Mouse (Mus musculus): ENCODE results near the gene Gdi2. TPM values are rescaled to one million over a fixed set of nuclear protein-coding genes. Genes with fewer than 3 reads are reported as not detected.

Gene Gdi2
- polyA plus RNA-seq, 2 experiments, result 234 to 463 TPM

- H3K27ac ChIP-seq (replicated peaks; ENCODE audit: low read depth, low read length), result no peak overlapping the region
- no peaks in the 10 kb centered on the region for H3K36me3 ChIP-seq (ENCODE audit: control insufficient read depth, insufficient read depth, low read length)
- WGBS, result 20% methylated on average over 2 of the region's 2 CpGs
- peak overlapping the region; percentile 93 for H3K4me3 ChIP-seq (replicated peaks; ENCODE audit: low read length)
- H3K4me2 ChIP-seq (replicated peaks; ENCODE audit: low read depth, low read length, severe bottlenecking), result peak overlapping the region; percentile 75
- no peak for ATAC-seq (ENCODE audit: low FRiP score, low read depth)
- DNase-seq (ENCODE audit: low spot score), result no peak
- H3K9me3 ChIP-seq (ENCODE audit: control insufficient read depth, low read length), result no peaks in the 10 kb centered on the region
- no peak for TF ChIP-seq POLR2A (IDR thresholded peaks at IDR 0.05; ENCODE audit: borderline replicate concordance, extremely low read depth, insufficient read depth, insufficient read length)
- no peak overlapping the region for H3K9ac ChIP-seq (ENCODE audit: low read depth, low read length, severe bottlenecking)
- H3K4me1 ChIP-seq (ENCODE audit: control insufficient read depth, insufficient read depth, low read length), result peaks cover 30% of the 10 kb centered on the region
- no peaks in the 10 kb centered on the region for H3K27me3 ChIP-seq (ENCODE audit: control insufficient read depth, insufficient read depth, low read length)
Observed at GRCm38 (mm10) chr13:3540166-3540565, 2.3 kb downstream of the Gdi2 start.

GRCm38 (mm10) chr13:3541159-3541782 is 3.4 kb downstream of the Gdi2 start:
- no peaks in the 10 kb centered on the region for H3K9me3 ChIP-seq (ENCODE audit: control insufficient read depth, low read length)
- 0 out of 2 replicates have a peak overlapping the region, but pooled peaks have one; percentile 0 for H3K4me2 ChIP-seq (replicated peaks; ENCODE audit: low read depth, low read length, severe bottlenecking)
- no peak overlapping the region; the same call in 1 of the 2 replicates for H3K4me3 ChIP-seq (replicated peaks; ENCODE audit: low read length)
- peaks cover 33% of the 10 kb centered on the region for H3K4me1 ChIP-seq (ENCODE audit: control insufficient read depth, insufficient read depth, low read length)
- WGBS, result 76% methylated on average over 2 of the region's 2 CpGs
- H3K27me3 ChIP-seq (ENCODE audit: control insufficient read depth, insufficient read depth, low read length), result no peaks in the 10 kb centered on the region
- DNase-seq (ENCODE audit: low spot score) (no peak), ATAC-seq (ENCODE audit: low FRiP score, low read depth) (no peak)
- H3K9ac ChIP-seq (ENCODE audit: low read depth, low read length, severe bottlenecking), result no peak overlapping the region
- H3K36me3 ChIP-seq (ENCODE audit: control insufficient read depth, insufficient read depth, low read length), result peaks cover 5% of the 10 kb centered on the region; the same call in 1 of the 2 replicates
- no peak for TF ChIP-seq POLR2A (IDR thresholded peaks at IDR 0.05; ENCODE audit: borderline replicate concordance, extremely low read depth, insufficient read depth, insufficient read length)
- no peak overlapping the region for H3K27ac ChIP-seq (replicated peaks; ENCODE audit: low read depth, low read length)

- no peak overlapping the region for H3K27ac ChIP-seq (replicated peaks; ENCODE audit: low read depth, low read length)
- WGBS, result 64% methylated on average over 4 of the region's 4 CpGs
- no peaks in the 10 kb centered on the region for H3K9me3 ChIP-seq (ENCODE audit: control insufficient read depth, low read length)
- no peaks in the 10 kb centered on the region for H3K27me3 ChIP-seq (ENCODE audit: control insufficient read depth, insufficient read depth, low read length)
- DNase-seq (ENCODE audit: low spot score) (no peak), ATAC-seq (ENCODE audit: low FRiP score, low read depth) (no peak)
- H3K9ac ChIP-seq (ENCODE audit: low read depth, low read length, severe bottlenecking), result no peak overlapping the region
- H3K4me2 ChIP-seq (replicated peaks; ENCODE audit: low read depth, low read length, severe bottlenecking), result no peak overlapping the region
- peaks cover 39% of the 10 kb centered on the region for H3K4me1 ChIP-seq (ENCODE audit: control insufficient read depth, insufficient read depth, low read length)
- peaks cover 15% of the 10 kb centered on the region for H3K36me3 ChIP-seq (ENCODE audit: control insufficient read depth, insufficient read depth, low read length)
- no peak for TF ChIP-seq POLR2A (IDR thresholded peaks at IDR 0.05; ENCODE audit: borderline replicate concordance, extremely low read depth, insufficient read depth, insufficient read length)
- no peak overlapping the region for H3K4me3 ChIP-seq (replicated peaks; ENCODE audit: low read length)
Observed at GRCm38 (mm10) chr13:3544077-3544874, 6.4 kb downstream of the Gdi2 start.

GRCm38 (mm10) chr13:3544925-3545324 is 7.1 kb downstream of the Gdi2 start:
- Histone ChIP-seq H3K4me1 (ENCODE audit: control insufficient read depth, insufficient read depth, low read length) (peaks cover 36% of the 10 kb centered on the region), H3K9ac (ENCODE audit: low read depth, low read length, severe bottlenecking) (no peak overlapping the region), H3K4me3 (replicated peaks; ENCODE audit: low read length) (no peak overlapping the region), H3K27me3 (ENCODE audit: control insufficient read depth, insufficient read depth, low read length) (no peaks in the 10 kb centered on the region), H3K36me3 (ENCODE audit: control insufficient read depth, insufficient read depth, low read length) (peaks cover 17% of the 10 kb centered on the region), H3K27ac (replicated peaks; ENCODE audit: low read depth, low read length) (no peak overlapping the region), H3K9me3 (ENCODE audit: control insufficient read depth, low read length) (no peaks in the 10 kb centered on the region), H3K4me2 (replicated peaks; ENCODE audit: low read depth, low read length, severe bottlenecking) (no peak overlapping the region)
- DNase-seq (ENCODE audit: low spot score), result no peak
- WGBS, result 60% methylated on average over 5 of the region's 5 CpGs
- no peak for ATAC-seq (ENCODE audit: low FRiP score, low read depth)
- TF ChIP-seq POLR2A (IDR thresholded peaks at IDR 0.05; ENCODE audit: borderline replicate concordance, extremely low read depth, insufficient read depth, insufficient read length), result no peak

- ATAC-seq (ENCODE audit: low FRiP score, low read depth) (no peak), DNase-seq (ENCODE audit: low spot score) (no peak)
- peaks cover 29% of the 10 kb centered on the region for H3K36me3 ChIP-seq (ENCODE audit: control insufficient read depth, insufficient read depth, low read length)
- no peaks in the 10 kb centered on the region for H3K27me3 ChIP-seq (ENCODE audit: control insufficient read depth, insufficient read depth, low read length)
- H3K4me1 ChIP-seq (ENCODE audit: control insufficient read depth, insufficient read depth, low read length), result peaks cover 20% of the 10 kb centered on the region
- 66% methylated on average over 3 of the region's 3 CpGs for WGBS
- H3K27ac ChIP-seq (replicated peaks; ENCODE audit: low read depth, low read length), result no peak overlapping the region
- no peak overlapping the region for H3K9ac ChIP-seq (ENCODE audit: low read depth, low read length, severe bottlenecking)
- TF ChIP-seq POLR2A (IDR thresholded peaks at IDR 0.05; ENCODE audit: borderline replicate concordance, extremely low read depth, insufficient read depth, insufficient read length), result no peak
- H3K4me2 ChIP-seq (replicated peaks; ENCODE audit: low read depth, low read length, severe bottlenecking), result no peak overlapping the region
- no peak overlapping the region for H3K4me3 ChIP-seq (replicated peaks; ENCODE audit: low read length)
- H3K9me3 ChIP-seq (ENCODE audit: control insufficient read depth, low read length), result no peaks in the 10 kb centered on the region
Observed at GRCm38 (mm10) chr13:3547410-3547809, 9.5 kb downstream of the Gdi2 start.

All from limb, embryonic 14.5 days (tissue).